Mouse (Mus musculus) urinary bladder, postnatal 10 days (tissue): Measurements from ENCODE around the gene Sfi1.
"Not testable (repeated sequence)": the region's sequence is repeated elsewhere in the genome, so short reads cannot be mapped to it uniquely, and the experiment has no call there.

Experiments used
- DNase-seq: peaks from one replicate; pipeline ENCODE4 v3.0.0; 2022; ENCODE audit warnings: low spot score

Gene Sfi1

DNA sequence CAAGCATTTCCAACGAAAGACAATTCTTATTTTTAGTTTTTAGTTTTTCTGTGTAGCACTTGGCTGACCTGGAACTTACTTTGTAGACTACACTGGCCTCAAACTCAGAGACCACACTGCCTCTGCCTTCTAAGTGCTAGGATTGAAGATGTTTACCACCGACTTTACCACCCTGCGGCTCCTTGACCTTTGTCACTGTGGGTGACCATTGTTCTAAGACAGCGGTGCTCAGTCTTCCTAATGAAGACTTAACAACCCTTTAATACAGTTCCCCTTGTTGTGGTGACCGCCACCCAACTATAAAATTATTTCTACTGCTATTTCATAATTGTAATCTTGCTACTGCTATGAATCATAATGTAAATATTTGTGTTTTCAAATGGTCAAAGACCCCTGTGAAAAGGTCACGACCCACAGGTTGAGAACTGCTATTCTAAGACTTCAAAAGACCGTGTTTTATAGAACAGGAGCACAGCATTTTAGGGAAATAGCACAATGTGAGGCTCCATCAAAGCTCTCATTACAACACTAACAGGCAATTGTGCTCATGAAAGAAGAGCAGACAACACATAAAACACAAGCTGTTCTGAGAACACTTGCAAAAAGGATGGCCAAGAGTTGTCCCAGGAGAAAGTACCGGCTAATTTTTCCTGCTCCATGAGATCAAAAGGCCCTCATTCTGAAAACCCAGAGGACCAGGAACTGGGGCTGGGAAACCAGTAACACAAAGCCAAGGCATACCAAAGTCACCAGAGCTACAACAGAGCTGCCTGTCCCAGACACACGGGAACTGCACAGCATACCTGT, 47.7 kb downstream of the Sfi1 start:
- not testable (repeated sequence) for DNase-seq

DNA sequence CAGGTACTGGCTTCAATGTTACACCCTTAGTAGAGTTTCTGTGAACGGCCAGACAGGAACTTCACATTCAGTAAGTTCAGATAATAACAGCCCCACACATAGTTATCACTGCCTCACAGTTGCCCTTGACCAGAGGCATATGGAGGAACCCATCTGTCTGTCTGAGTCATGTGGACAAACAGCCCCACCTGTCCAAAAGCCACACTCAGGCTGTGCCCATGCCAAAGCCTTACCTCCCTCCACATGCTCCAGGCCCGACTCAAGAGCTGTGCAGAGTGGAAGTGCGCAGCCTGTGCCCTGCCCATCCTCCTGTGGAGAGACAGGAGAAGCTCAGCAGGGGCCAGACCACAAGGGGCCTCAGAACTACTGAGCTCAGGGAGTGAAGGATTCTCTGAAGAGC, 49.3 kb downstream of the Sfi1 start:
- not testable (repeated sequence) for DNase-seq

DNA sequence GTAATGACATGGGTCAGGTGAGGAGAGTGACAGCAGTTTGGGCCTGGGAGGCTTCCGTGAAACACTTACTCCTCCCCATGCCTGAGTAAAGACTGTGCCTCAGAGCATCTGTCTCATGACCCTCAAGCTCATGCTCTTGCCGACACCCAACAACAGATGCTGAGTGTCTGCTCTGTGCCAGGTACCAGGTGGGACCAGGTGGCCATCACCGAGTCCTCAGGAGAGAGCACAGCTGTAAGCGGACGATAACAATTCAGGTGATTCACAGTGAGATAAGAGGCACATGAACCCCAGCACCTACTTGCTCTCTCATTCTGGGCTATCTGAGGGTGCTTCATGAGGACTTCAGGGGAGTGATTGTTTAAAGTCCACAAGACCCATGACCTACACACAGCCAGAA, 50.9 kb downstream of the Sfi1 start:
- peak; percentile 100 for DNase-seq

DNA sequence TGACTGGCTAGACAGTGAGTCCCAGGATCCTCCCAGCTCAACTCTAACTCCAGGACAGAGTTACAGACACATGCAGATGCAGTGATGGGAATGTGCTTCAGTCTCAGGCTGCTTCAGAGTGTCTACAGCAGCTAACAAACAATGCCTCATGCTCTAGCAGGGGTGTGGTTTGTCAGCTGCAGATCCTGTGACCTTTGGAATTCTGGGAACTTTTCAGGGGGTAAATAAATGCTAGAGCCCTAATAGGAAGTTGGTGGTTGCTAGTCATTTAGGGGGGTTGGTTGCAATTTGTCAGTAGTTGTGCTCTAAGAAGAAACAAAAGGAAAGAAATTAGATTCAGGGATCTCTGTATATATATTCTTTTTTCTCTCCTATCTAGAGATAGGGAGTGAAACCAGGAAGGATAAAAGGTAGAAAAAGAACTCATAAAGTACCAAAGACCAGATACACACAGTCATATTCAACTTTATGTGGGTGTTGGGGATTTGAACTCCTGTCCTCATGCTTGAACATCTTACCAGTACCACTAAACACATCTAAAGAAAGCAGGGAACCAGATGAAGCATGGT, 52.2 kb downstream of the Sfi1 start:
- DNase-seq, result not testable (repeated sequence)

DNA sequence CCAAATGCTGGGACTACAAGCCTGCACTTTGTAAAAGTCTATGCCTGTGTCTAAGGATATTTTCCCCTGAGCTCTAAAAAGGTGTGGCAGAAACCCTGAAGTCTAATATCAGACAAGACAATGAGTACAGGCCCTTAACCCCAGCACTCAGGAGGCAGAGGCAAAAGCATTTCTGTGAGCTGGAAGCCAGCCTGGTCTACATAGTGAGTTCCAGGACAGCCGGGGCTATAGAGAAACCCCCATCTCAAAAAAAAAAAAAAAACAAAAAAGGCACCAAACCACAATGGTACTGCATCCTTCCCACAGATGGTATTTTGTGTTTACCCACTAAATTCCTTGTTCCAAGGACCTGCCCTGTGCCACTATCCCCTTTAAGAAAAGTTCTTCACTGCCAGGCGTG, 54.9 kb downstream of the Sfi1 start:
- DNase-seq, result peak; percentile 70

DNA sequence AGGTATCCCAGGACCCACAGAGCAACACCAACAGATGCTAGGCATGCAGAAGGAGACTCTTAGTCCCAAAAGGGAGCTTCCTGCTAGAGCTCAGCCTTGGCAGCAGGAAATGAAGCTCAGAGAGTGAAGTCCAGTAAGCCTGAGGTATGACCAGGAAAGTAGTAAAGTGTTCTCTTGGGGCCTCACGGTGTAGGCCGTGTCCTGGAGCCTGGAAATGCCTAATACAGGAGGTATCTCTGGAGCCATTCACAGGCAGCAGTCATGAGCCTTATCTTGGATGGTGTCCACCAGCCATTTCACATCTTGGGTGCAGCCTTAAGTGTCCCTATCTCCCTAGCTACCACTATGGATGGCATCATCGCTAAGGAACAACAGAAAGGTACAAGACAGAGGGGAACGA, 56.0 kb downstream of the Sfi1 start:
- DNase-seq, result peak; percentile 78

DNA sequence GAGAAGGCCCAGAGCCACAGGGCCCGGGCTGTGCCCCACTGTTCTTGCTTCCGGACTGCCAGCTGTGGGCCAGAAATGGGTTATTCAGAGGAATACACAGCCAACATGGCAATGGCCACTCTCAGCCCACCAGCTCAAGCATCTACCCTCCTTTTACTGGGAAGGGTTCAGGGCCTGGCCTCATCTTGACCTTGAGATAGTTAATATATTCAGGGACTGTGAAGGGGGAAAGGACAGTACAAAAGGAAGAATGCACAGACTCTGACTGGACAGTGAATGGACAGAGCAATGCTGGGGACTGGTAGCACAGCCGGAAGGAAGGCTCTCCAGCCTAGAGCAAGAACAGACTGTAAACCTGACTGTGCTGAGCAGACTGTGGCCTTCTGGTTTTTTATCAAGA, 57.3 kb downstream of the Sfi1 start:
- not testable (repeated sequence) for DNase-seq

DNA sequence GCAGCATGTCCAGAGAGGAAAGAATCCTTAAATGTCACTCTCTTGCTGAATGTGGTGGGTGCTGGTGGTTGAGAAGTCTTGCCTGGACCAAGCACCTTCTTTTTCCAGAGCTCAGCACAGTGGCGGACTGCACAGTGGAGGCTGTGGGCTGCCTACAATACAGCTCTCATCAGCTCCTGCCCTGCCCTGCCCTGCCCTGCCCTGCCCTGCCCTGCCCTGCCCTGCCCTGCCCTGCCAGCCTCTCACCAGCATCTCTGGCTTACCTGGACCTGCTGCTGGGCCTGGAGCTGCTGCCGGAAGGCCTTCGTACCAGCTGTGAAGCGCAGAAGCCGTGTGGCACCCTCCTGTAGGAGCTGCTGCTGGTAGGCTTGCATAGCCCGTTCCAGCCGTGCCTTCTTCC, 57.9 kb downstream of the Sfi1 start:
- DNase-seq, result not testable (repeated sequence)

DNA sequence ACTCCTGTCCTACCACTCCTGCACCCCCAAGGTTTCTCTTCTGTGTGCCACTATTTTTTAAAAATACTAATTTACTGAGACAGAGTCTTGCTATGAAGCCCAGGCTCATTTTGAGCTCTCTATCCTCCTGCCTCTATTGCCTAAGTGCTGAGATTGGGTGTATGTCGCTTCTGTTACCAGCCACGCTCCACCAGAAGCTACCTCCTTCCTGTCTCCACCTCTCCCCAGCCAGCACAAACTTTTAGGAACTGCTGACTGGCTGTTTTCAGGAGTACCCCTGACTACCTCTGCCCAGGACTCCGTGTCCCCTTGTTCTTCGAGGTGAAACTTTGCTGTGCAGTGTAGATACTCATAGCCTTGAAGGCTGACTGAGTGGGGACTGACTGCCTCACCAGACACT, 59.9 kb downstream of the Sfi1 start:
- not testable (repeated sequence) for DNase-seq

DNA sequence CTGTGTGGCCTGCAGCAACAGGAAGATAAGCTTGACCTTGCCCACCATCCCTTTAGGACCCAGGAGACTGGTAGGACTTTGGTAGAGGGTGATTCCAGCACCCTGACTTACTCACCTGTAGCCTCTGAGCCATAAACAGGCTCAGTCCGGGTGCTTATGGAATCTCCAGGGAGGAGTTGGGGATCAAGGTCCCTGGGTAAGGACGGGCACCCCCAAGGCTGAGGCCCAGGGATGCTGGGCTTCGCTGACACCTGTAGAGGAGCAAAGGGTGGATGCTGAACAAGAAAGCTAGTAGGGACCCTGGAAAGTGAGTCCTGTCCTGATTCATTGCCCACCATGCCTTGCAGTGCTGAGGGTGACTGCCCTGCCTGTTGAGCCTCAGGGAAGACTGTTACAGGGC, 60.3 kb downstream of the Sfi1 start:
- DNase-seq, result peak; percentile 47

DNA sequence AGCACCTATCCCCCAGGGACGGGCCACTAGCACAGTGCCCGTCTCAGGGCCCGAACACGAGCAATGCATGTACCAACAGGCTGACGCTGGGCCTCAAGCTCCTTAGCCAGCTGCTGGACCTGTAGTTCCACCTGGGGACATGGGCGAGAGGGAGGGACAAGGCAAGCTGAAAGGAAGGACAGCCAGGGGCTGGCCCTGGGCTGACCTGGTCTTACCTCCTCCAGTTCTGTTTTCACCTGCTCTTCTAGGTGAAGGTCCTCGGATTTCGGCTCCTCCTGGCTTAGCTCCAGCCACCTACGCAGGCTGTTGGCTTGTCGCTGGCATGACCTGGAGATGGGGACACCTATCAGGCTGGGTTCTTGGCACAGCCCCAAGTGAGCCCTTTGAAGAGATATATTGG, 61.3 kb downstream of the Sfi1 start:
- peak; percentile 88 for DNase-seq

DNA sequence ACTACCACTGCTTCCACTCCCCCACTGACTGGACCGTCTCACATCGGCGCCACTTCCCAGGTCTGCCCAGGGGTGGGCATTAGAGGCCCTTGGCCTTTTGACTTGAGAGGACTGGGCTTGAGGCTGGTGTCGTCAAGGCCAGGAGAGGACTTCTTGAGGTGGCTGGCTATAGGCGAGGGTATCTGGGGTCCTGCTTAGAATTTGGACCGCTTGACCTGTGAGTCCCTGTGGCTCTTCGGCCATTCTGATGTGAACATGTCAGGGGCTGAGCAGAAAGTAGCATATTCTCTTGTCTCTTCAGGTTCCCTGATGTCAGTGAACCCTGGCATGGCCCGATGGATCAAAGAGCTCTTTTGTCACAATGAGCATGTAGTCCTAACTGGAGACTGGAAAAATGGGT, 63.4 kb downstream of the Sfi1 start:
- DNase-seq, result peak; percentile 100

DNA sequence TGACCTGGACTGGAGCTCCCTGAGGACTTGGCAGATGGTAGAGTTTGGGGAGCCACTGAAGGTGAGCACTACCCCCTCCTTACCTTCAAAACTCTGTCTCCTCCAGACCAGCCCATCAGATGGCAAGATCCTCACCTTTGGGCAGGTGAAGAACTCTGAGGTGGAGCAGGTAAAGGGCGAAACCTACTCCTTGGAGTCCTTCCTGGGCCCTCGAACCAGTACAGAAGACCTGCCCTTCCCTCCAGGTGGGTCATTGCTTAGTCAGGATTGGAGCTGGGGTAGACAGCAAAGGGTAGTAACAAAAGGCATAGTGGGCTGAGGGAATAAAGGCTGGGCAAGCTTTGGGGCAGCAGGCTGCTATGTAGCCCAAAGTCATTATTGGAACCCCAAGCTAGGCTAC, 64.0 kb downstream of the Sfi1 start:
- not testable (repeated sequence) for DNase-seq

DNA sequence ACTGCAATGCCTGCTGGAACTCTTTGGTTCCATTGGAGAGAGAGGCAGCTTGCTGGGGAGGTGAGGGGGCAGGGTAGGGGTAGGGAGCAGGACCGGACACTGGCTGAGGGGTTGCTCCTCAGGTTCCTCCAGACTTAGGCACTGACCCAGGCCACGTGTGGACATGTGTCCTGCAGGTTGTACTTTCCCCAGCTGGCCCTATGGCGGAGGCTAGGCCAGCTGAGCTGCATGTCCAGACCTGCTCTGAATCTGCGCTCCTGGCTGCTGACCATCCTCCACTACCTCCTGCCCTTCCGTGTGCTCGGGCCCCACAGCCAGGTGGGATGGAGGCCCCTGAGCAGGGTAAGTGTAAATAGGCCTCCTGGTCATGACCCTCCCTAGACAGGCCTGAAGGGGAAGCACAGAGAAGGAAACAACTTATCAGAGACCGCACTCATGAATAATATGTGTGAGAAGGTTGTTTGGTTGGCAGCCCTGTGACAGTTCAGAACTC, 65.9 kb downstream of the Sfi1 start:
- DNase-seq, result peak; percentile 82

DNA sequence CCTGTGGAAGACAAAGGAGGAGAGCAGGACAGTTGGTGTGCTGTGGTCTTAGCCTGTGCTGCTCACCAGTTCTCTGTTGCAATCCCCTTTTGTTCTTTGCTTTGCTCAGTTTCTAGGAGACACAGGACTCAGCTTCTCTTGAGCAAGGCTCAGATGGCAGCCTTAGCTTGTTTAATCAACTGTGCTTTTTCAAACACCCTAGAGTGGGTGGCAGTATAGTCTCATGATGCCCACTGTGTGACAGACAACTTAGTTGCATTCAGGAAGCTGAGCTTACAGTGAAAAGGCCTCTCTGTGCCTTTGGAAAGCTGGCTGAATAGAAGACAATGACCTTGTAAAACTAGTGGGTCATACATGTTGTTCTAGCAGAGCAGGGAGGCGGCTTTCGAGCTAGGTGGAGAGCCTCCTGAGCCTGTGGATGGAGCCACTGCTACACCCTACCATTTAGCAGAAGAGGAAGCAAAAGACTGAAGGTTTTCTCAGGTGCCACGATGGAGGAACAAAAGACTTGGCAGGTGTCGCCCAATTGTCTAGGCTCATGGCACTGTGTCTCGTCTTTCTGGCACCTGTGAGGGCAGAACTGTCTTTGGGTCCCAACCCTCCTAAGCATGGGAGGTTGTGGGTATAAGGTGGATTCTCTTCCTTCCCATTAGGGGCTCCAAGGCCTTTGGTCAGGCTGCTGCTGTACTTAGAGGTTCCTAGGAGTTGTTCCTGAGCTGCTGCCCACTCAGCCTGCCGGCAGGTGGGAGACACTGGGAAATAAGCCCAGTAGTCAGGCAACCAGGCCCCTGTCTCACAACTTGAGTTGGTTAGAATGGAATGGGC, 66.6 kb downstream of the Sfi1 start:
- DNase-seq, result peak; percentile 100

DNA sequence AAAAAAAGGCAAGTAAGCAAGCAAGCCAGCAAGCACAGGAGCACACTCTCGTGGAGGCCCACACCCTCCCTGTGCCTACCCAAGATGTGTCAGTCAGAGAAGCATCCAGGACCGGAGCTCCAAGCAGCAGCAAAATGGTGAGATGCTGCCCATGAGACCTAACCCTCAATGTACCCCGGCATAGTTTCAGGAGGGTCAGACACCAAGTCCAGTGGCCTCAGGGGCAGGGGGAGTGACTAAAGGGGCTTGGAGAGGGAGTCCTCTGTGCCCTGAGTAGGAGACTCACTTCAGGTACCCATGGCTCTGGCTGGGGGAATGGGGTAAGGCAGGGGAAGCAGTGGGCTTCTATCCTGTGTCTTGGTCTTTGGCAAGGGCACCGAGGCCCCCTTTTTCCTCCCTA, 67.3 kb downstream of the Sfi1 start:
- DNase-seq, result not testable (repeated sequence)

DNA sequence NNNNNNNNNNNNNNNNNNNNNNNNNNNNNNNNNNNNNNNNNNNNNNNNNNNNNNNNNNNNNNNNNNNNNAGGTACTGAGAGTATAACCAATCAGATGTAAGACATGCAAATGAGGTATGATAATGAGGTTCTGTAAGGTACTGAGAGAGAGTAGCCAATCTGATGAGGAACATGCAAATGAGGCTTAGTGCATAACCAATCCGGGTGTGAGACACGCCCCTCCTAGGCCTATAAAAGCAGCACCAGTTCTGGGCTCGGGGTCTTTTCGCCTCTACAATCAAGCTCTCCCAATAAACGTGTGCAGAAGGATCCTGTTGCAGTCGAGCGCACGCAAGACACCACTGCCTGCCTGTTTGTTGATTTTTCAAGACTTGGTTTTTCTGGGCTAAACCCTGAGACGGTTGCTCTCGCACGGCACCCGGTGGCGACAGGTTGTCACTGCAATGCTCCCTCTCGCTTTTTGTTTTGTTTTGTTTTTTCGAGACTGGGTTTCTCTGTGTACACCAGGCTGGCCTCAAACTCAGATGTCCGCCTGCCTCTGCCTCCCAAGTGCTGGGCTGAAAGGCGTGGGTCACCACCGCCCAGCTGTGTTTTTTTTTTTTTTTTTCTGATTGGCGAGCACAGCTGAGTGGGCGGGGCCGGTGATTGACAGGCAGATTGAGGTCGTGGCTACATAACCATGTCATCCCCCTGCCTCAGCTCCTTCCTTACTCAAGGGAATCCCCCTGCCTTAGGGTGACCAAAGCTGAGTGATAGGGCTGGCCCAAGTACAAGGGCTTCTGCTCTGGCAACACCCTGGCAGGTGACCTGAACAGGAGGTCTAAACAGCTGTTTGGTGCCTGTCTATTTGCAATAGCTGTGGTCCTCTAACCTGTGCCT, 68.1 kb downstream of the Sfi1 start:
- not testable (repeated sequence) for DNase-seq

DNA sequence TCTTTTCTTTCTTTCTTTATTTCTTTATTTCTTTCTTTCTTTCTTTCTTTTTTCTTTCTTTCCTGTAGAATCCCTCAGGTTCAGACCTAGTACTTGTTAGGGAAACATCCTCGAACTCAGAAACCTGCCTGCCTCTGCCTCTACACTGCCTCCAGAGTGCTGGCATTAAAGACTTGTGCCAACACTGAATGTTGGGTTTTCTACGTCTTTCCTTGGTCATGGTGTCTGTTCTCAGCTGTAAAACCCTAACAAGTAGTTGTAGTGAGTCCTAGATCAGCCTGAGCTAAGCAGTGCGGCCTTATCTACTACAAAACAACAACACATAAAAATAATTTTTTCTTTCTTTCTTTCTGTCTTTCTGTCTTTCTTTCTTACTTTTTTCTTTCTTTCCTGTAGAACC, 78.9 kb downstream of the Sfi1 start:
- no peak for DNase-seq

DNA sequence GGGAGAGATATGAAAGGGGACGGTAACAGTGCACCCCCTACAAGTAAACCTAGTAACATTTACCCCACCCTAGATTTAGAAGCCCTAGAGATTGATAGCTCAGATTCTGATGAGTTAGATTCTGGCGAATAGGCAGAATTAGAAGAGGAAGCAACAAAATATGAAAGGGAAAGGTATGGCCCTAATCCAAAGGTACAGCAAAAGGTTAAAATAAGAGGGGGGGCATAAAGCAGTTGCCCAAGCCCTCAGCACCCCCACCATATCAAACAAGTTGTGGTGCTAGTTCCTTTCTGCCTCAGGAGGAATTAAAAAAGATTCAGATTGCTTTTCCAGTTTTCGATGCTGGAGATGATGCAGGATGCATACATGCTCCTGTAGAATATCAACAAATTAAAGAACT, 87.1 kb downstream of the Sfi1 start:
- no peak for DNase-seq

DNA sequence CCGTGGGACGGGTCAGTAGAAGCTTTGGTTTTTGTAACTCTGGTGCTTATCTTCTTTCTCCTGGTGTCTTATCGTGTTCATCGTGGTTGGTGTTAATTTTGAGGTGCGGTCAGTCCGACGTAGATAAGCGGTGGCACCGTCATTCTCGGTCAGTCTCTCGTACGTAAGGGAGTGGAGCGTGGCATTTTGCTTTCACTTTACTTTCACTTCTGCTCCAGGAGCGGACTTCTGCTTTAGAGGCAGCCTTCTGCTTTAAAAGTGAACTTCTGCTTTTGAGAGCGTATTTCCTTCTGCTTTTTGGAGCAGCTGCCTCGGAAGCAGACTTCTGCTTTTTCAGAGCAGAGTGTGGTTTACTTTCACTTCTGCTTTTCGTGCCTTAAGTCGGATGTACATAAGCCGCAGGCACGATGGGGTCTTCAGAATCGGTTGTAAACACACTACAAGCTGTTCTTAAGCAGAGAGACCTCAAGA, 88.0 kb downstream of the Sfi1 start:
- no peak for DNase-seq

DNA sequence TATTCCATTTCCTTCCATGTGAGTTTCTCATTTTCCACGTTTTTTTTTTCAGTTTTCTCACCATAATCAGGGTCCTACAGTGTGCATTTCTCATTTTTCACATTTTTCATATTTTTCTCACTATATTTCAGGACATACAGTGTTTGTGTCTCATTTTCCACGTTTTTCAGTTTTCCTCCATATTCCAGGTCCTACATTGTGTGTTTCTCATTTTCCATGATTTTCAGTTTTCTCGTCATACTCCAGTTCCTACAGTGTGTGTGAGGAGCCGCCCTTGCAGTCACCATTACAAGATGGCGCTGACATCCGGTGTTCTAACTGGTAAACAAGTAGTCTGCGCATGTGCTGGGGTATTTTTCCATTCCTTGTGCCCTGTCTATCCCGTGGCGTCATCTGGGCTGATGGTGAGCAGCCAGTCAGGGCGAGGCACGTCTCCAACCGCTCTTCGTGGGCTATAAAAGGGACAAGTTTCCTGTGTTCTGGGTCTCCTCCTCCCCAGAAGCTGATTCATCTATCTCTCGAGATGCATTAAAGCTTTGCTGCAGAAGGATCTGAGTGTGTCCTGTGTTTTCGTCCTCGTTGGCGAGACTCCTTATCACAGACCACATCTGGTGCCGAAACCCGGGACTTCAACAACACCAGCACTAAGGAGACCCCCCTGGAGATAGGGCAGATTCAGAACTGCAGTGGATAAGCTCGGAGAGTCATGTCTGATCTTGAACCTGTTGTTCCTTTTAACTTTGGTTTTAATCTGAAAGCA, 88.6 kb downstream of the Sfi1 start:
- DNase-seq, result not testable (repeated sequence)
